Mouse (Mus musculus): ENCODE measurements at regions not wholly inside any gene's neighbourhood (a gene's known extent, or its start where the extent isn't known, plus 50 kb on each side); places are given as distances from the start of the nearest gene placed in this dataset.

DNA sequence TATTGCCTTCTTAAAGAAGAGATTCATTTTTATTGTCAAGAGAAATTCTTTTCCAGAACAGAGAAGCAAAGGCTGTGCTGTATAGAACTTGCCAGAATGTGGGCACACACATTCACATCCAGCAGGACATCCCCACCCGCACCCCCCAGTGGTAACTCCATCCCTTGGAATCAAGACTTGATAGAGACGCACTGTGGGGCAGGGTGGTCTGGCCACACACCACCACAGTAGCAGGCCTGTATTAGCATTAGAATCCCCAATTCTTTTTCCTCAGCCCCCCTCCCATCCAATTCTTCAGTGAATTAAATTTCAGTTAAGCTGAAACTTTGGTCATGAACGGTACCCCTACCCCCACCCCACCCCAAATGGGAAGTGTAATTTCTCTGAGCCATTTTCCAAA is 92.5 kb upstream of the Dio3 start:
- H3K9ac ChIP-seq, result no peak overlapping the region
- no peaks in the 10 kb centered on the region for H3K9me3 ChIP-seq
- no peak overlapping the region for H3K4me2 ChIP-seq
- H3K27ac ChIP-seq, result no peak overlapping the region
- 13% methylated on average over 3 of the region's 3 CpGs for WGBS
- no peak overlapping the region for H3K4me3 ChIP-seq
- no peaks in the 10 kb centered on the region for H3K36me3 ChIP-seq
- H3K27me3 ChIP-seq, result peaks cover 71% of the 10 kb centered on the region
- no peak for ATAC-seq (ENCODE audit: low FRiP score)
- peaks cover 36% of the 10 kb centered on the region for H3K4me1 ChIP-seq (replicated peaks)

DNA sequence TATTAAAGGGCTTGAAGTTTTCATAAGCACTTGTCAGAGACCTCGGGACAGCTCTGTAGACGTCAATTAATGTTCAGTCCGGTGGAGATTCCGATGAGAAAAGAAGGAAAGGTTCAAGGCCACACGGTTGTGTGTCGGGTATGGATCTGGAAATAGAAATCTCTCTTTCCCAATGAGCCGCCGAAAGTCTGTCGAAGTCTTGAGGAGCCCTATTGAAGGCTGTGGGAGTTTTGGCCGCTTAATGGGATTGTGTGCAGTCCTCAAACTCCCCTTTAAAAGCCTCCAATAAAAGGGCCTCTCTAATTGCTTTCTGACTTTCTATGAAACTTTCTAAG is 92.0 kb upstream of the Dio3 start:
- no peak overlapping the region; the same call in 1 of the 2 replicates for H3K27ac ChIP-seq
- H3K4me1 ChIP-seq (replicated peaks), result peaks cover 36% of the 10 kb centered on the region
- no peaks in the 10 kb centered on the region for H3K36me3 ChIP-seq
- H3K4me2 ChIP-seq, result no peak overlapping the region
- ATAC-seq (ENCODE audit: low FRiP score), result no peak
- WGBS, result 5% methylated on average over 10 of the region's 10 CpGs
- H3K27me3 ChIP-seq, result peaks cover 76% of the 10 kb centered on the region
- H3K9me3 ChIP-seq, result no peaks in the 10 kb centered on the region
- H3K4me3 ChIP-seq, result no peak overlapping the region
- no peak overlapping the region for H3K9ac ChIP-seq

GRCm38 (mm10) chr12:110187246-110188135 is 91.4 kb upstream of the Dio3 start:
- WGBS, result 1% methylated on average over 49 of the region's 49 CpGs
- Histone ChIP-seq H3K36me3 (no peaks in the 10 kb centered on the region), H3K4me2 (peak overlapping the region; percentile 50), H3K9ac (peak overlapping the region; percentile 61), H3K4me1 (replicated peaks) (peaks cover 36% of the 10 kb centered on the region), H3K27ac (peak overlapping the region; percentile 64), H3K9me3 (no peaks in the 10 kb centered on the region), H3K4me3 (peak overlapping the region; percentile 32), H3K27me3 (peaks cover 76% of the 10 kb centered on the region)
- no peak for ATAC-seq (ENCODE audit: low FRiP score)

GRCm38 (mm10) chr12:110188136-110188631 is 90.7 kb upstream of the Dio3 start:
- peak overlapping the region; percentile 32 for H3K4me3 ChIP-seq
- WGBS, result 2% methylated on average over 29 of the region's 29 CpGs
- H3K9ac ChIP-seq, result peak overlapping the region; percentile 61; the same call in 1 of the 2 replicates
- H3K27me3 ChIP-seq, result peaks cover 73% of the 10 kb centered on the region
- H3K27ac ChIP-seq, result peak overlapping the region; percentile 64
- no peak for ATAC-seq (ENCODE audit: low FRiP score)
- peak overlapping the region; percentile 50 for H3K4me2 ChIP-seq
- H3K36me3 ChIP-seq, result no peaks in the 10 kb centered on the region
- H3K4me1 ChIP-seq (replicated peaks), result peaks cover 36% of the 10 kb centered on the region
- no peaks in the 10 kb centered on the region for H3K9me3 ChIP-seq

DNA sequence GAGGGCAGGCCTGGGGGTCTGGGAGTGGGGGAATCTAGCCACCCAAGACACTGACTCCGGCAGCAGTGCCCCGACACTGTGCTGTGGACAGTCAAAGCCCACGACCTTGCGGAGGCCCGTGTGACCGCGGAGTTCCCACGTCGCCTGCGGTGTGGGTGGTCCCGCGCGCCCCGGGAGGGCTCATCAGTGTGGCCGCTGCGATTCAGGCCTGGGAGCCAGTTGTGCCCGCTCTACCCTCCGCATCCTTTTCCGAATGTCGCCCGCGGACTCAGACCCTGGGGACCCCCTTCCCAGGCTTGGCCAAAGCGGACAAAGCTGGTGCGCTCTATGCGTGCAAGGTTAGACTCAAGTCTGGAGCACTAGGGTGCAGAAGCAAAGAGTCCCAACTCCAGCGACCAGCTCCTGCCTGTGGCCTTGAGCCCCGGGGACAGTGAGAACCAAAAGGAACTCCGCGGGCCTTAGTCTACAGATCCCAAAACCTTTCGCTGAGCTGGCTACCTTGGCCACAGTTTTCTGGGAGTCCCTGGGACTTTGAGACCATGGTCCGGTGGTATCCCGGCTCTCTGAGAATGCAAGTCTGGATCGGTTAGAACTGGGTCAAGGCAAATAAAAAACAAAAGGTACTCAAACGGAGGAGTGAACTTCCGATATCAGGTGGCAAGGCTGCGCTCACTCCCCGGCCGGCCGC is 90.1 kb upstream of the Dio3 start:
- Histone ChIP-seq H3K4me2 (peak overlapping the region; percentile 50), H3K36me3 (no peaks in the 10 kb centered on the region), H3K9ac (peak overlapping the region; percentile 61; the same call in 1 of the 2 replicates), H3K4me1 (replicated peaks) (peaks cover 31% of the 10 kb centered on the region), H3K4me3 (peak overlapping the region; percentile 32), H3K27me3 (peaks cover 73% of the 10 kb centered on the region), H3K27ac (peak overlapping the region; percentile 64), H3K9me3 (no peaks in the 10 kb centered on the region)
- no peak; the same call in 1 of the 2 replicates for ATAC-seq (ENCODE audit: low FRiP score)
- under 1% methylated on average over 39 of the region's 39 CpGs for WGBS

DNA sequence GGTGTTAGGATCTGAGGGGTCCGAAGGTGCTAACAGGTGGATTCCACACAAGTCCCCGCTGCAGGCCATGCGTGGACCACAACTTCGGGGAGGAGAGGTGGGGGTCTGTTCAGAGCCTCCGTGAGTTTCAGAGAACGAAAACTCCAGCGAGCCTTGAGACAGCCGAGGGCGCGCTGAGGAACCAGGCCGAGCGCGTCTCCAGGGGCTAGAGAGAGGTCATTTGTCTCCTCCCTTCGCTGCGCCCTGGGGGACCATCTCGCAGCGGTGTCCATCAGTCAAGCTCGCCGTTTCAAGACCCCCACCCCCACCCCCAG is 89.6 kb upstream of the Dio3 start:
- H3K27me3 ChIP-seq, result peaks cover 73% of the 10 kb centered on the region
- peaks cover 26% of the 10 kb centered on the region for H3K4me1 ChIP-seq (replicated peaks)
- no peaks in the 10 kb centered on the region for H3K9me3 ChIP-seq
- peak overlapping the region; percentile 50 for H3K4me2 ChIP-seq
- H3K36me3 ChIP-seq, result no peaks in the 10 kb centered on the region
- H3K4me3 ChIP-seq, result peak overlapping the region; percentile 32
- 0 out of 2 replicates have a peak overlapping the region, but pooled peaks have one; percentile 46 for H3K9ac ChIP-seq
- H3K27ac ChIP-seq, result peak overlapping the region; percentile 64
- no peak for ATAC-seq (ENCODE audit: low FRiP score)
- WGBS, result under 1% methylated on average over 19 of the region's 19 CpGs

DNA sequence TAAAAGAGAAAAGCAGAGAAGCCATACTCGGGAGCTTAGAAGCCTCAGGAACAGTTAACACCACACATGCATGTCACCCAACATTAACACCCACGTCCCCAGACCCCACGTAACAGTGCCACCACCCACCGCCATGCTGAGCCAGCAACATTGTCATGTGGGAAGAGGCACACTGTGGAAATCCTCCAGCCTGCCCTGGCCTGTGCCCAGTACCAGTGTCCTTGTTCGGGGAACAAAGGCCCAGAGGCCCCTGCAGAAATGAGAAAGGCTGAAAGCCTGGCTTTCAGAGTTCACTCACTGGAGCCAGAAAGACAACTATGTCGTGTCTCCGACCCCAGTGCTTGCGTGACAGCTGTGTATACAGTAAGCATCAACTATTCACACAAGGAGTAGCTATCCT is 86.7 kb upstream of the Dio3 start:
- 53% methylated on average over 8 of the region's 8 CpGs for WGBS
- Histone ChIP-seq H3K27ac (no peak overlapping the region), H3K36me3 (no peaks in the 10 kb centered on the region), H3K4me3 (no peak overlapping the region), H3K27me3 (peaks cover 54% of the 10 kb centered on the region), H3K9me3 (no peaks in the 10 kb centered on the region), H3K4me1 (replicated peaks) (peaks cover 24% of the 10 kb centered on the region), H3K9ac (no peak overlapping the region), H3K4me2 (no peak overlapping the region)
- ATAC-seq (ENCODE audit: low FRiP score), result no peak

- Histone ChIP-seq H3K27ac (no peak overlapping the region), H3K9me3 (no peaks in the 10 kb centered on the region), H3K36me3 (no peaks in the 10 kb centered on the region), H3K4me1 (replicated peaks) (no peaks in the 10 kb centered on the region), H3K4me2 (no peak overlapping the region), H3K27me3 (0 out of 2 replicates have a peak, but pooled peaks cover 8% of the 10 kb centered on the region), H3K9ac (no peak overlapping the region), H3K4me3 (no peak overlapping the region)
- 61% methylated on average over 3 of the region's 3 CpGs for WGBS
- ATAC-seq (ENCODE audit: low FRiP score), result no peak
Measured at GRCm38 (mm10) chr12:110197366-110197765, 81.5 kb upstream of the Dio3 start.

GRCm38 (mm10) chr12:110200471-110200870 is 78.4 kb upstream of the Dio3 start:
- no peak for ATAC-seq (ENCODE audit: low FRiP score)
- Histone ChIP-seq H3K4me3 (no peak overlapping the region), H3K9ac (no peak overlapping the region), H3K36me3 (no peaks in the 10 kb centered on the region), H3K27ac (no peak overlapping the region), H3K4me2 (no peak overlapping the region), H3K27me3 (no peaks in the 10 kb centered on the region), H3K9me3 (no peaks in the 10 kb centered on the region), H3K4me1 (replicated peaks) (no peaks in the 10 kb centered on the region)
- WGBS, result 97% methylated on average over 7 of the region's 7 CpGs

- H3K9ac ChIP-seq, result no peak overlapping the region
- H3K27ac ChIP-seq, result no peak overlapping the region
- H3K4me3 ChIP-seq, result no peak overlapping the region
- H3K27me3 ChIP-seq, result no peaks in the 10 kb centered on the region
- 88% methylated on average over 4 of the region's 4 CpGs for WGBS
- no peaks in the 10 kb centered on the region for H3K36me3 ChIP-seq
- H3K4me2 ChIP-seq, result no peak overlapping the region
- H3K4me1 ChIP-seq (replicated peaks), result no peaks in the 10 kb centered on the region
- no peak for ATAC-seq (ENCODE audit: low FRiP score)
- H3K9me3 ChIP-seq, result no peaks in the 10 kb centered on the region
Measured at GRCm38 (mm10) chr12:110200887-110201286, 78.0 kb upstream of the Dio3 start.

DNA sequence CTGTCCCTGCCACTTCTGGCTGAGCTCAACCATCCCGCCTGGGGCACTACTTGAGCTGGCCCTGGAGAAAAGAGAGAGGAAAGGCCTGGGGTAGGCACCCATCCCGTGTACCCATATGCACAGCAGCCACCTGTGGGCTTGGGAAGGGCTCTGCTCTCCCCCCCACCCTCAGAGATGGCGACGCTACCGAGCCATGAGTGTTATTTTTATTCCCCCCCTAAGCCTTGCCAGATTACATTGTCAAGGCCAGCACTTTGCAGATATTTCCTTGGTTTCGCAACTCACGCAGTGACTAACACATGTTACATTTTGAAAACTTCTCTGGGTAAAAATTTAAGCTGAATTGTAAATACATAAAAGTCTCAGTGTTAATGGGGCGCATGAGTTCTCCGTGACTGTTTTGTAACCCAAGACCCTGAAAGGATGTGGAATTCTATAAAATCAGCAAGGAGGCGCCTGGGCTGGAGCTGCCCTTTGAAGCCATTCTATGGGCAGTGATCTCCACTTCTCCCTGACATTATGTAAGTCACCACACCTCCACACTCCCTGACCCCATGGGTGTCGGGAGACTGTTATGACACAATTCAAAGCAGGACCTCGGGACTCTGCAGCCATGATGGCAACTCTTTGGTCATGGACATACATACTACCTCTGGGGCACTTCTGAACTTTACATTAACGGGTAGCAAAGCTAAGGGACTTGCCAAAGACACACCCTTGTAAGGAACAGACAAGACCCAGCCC is 75.4 kb upstream of the Dio3 start:
- Histone ChIP-seq H3K4me3 (no peak overlapping the region), H3K4me1 (replicated peaks) (peaks cover 11% of the 10 kb centered on the region), H3K27ac (no peak overlapping the region), H3K9ac (no peak overlapping the region), H3K36me3 (no peaks in the 10 kb centered on the region), H3K9me3 (no peaks in the 10 kb centered on the region), H3K4me2 (no peak overlapping the region), H3K27me3 (0 out of 2 replicates have a peak, but pooled peaks cover 3% of the 10 kb centered on the region)
- WGBS, result 83% methylated on average over 13 of the region's 13 CpGs
- ATAC-seq (ENCODE audit: low FRiP score), result no peak
